Mouse (Mus musculus): ENCODE data around the gene Prdx5.
A peak's percentile ranks its signal among the peaks of the same experiment; 100 is the strongest.

Prdx5 gene

DNA sequence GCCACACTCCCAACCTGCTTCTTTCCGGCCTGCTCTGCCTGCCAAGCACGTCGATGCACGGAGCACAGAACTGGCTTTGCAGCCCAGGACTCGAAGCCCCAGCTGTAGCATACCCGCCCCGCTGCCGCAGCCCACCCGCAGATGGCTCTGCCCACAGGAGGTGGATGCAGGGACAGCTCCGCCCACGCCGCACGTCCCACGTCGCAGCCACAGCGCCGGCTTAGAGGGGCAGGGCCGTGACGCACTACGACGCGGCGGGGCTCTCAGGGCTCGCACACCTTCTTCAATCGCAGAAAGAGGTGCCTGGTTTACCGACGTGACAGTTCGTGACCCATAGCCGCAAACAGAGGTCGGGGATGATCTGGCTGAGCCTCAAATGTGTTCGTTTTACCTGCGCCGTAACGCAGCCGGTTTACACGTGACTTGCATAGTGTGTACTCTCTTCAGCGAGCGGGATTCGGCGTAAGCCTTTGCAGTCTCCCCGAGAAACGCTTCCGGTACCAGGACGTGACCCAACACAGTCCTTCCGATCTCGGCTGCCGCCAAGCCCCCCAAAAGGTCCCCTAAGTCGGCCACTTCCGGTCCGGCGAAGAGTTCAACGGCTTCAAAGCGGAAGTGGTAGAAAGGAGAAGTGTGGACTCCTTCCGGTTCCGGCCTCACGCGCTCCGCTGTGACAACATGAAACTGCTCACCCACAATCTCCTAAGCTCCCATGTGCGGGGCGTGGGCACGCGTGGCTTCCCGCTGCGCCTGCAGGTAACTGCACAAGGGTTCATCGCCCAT, at the start of gene Prdx5, which contains the start of gene Trmt112:
Prdx5 (minus strand) TSS at position 600 of the 783 bp plus-strand sequence.
Trmt112 (plus strand) TSS at position 192 of the 783 bp plus-strand sequence.
- DNase-seq, result peak; percentile 90

GRCm38 (mm10) chr19:6956461-6956860, 46.6 kb upstream of the Prdx5 start:
- DNase-seq, result no peak

DNA sequence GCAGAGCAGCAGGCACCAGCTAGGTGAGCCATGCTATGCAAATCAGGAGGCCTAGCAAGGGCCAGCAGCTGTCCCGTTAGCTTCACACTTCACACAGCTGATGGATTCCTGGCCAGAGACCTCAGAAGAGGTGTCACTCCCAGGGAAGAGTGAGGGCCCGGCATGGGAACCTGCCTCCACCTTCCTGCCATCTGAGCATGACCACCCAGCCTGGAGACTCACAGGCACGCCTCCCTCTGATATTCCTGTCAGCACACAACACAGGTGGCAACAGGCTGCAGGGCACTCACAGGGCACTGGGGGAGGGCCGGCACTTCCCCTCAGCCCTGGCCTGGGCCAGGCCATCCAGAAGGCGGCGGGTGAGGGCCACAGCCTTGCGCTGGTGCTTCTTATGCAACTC, 45.5 kb upstream of the Prdx5 start:
- DNase-seq, result no peak

DNA sequence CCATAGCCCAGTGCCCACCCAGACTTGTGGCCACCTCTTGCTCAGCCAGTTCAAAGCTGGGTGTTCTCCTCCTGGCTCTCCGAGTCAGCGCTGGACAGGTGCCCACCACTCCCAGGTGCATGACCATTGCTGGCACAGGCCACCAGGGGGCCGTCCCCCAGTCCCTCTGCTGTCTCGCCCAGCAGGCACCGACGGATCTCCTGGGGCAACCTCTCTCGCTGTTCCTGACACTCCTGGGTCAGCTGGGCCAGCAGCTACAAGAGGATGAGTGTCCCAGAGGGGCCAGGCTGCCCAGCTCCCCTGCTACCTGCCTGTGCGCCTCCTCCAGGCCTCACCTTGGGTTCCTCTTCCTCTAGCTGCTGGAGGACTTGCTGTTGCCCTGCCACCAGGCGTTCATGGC, 44.1 kb upstream of the Prdx5 start:
- peak; percentile 67 for DNase-seq

DNA sequence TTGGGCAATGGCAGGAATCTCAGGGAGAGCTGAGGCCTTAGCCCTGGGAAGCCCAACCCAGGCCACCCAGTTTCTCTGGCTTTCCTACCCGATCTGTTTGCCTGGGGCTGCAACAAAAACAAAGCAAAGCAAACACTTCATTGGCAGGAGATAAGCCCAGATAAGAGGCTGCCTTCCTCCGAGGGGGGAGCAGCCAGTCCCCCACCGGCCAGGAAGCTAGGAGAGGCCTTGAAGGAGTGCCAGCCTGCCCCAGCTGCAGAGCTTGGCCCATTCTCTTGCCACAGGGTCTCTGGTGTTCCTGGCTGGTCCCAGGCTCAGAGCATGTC, 42.8 kb upstream of the Prdx5 start:
- DNase-seq, result peak; percentile 58

DNA sequence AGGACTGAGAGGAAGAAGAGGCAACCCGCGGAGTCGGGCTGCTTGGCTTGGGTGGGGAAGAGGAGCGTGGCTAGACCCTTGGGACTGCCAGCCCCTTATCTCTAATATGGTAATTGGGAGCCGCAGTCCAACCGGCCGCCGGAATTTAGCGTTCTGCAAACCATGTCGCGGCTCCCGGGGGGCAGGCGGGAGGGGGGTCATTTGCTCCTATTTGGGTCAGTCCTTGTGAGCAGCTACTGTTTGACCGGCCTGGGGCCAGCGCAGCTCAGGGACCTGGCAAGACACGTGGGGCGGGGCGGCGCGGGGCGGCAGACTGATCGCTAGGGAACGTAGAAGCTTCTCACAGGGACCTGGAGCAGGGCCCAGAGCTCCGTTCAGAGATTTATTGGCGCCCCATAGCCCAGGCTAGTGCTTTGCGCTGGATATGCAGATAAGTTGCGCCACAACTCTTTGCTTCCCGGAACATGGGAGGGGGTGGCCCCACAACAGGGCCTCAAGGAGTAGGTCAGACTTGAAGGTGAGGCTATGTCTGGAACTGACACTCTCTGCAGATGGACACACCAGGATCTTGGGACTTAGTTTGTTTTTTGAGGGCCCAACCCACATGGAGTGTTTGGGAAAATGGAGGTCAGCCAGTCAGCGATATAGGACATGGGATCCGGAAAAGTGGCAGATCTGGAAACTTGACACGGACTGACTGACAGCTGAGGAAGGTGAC, 42.2 kb upstream of the Prdx5 start:
- DNase-seq, result peak; percentile 74

- DNase-seq, result peak; percentile 84
These were observed 41.6 kb upstream of the Prdx5 start for GRCm38 (mm10) chr19:6951381-6951968.

DNA sequence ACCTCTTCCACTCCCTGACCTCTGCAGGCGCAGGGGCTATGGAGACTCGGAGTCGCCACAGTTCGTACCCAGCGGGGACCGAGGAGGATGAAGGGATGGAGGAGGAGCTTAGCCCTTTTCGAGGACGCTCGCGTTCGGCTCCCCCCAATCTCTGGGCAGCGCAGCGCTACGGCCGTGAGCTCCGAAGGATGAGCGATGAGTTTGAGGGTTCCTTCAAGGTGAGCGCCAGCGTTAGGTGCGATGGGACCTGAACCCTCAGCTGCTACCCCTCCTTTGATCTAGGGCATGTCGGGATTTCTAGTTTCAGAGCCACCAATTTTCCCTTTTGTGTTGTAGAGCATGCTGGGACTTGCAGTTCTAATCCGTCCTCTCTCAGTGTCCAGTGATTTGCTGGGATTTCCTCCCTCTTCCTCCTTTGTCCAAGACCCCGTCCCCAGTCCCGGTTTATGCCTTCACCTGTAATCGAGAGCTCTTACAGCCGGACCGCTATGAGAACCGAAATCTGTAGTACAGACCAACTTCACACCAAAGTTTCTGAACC, 40.8 kb upstream of the Prdx5 start:
- peak; percentile 64 for DNase-seq

- DNase-seq, result no peak
These were observed 40.0 kb upstream of the Prdx5 start for GRCm38 (mm10) chr19:6949951-6950350.

GRCm38 (mm10) chr19:6949532-6949931, 39.6 kb upstream of the Prdx5 start:
- no peak for DNase-seq

GRCm38 (mm10) chr19:6948186-6948585, 38.3 kb upstream of the Prdx5 start:
- no peak for DNase-seq

DNA sequence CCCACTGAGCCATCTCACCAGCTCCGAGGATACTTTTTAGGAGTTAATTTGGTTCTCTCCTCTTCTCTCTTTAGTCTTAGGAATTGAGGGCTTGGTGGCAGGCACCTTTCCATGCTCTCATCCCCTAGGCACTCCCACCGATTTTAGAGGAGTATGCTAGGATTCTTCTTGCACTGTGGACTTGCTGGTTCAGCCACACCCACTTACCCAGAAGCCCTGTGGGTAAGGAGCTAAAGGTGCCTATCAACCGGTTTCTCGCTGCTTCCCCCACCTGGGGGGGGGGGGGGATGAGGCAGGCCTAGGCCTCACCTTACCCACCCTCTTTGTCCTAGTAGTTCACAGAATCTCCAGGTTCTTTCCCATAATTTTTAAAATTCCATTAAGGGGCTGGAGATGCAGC, 37.8 kb upstream of the Prdx5 start:
- no peak for DNase-seq

GRCm38 (mm10) chr19:6943709-6944108, 33.8 kb upstream of the Prdx5 start:
- no peak for DNase-seq

DNA sequence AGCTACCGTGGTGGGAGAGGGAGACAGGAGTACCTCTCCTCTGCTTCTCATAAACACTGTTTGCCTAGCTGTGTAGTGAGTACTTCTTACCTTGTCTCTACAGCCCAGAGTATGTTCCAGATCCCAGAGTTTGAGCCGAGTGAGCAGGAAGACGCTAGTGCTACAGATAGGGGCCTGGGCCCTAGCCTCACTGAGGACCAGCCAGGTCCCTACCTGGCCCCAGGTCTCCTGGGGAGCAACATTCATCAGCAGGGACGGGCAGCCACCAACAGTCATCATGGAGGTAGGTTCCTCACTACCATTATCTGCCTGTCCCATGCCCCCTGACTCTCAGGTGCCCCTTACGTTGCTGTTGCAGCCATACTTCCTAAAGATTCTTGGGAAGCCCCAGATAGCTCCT, 32.9 kb upstream of the Prdx5 start:
- no peak for DNase-seq

DNA sequence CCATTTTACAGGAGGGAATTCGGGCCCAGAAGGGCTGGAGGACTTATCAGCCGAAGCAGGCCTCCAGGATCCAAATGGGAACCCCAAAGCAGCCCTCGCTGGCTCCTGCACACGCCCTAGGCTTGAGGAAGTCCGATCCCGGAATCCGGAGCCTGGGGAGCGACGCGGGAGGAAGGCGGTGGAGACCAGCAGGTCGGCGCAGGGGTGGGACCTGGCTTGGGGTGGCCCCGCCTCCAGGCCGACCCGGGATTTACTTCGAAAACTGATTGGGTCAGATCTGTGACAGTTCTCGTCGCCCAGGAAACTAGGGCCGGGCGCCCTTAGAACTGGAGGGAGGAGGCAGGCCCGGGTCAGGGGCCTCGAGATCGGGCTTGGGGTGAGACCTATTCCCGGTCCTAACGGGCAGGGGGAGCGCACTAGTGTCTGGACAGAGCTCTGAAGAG, 32.4 kb upstream of the Prdx5 start, which contains the start of gene Gpr137:
Gpr137 (minus strand) TSS at position 232 of the 443 bp plus-strand sequence.
- DNase-seq, result peak; percentile 94

DNA sequence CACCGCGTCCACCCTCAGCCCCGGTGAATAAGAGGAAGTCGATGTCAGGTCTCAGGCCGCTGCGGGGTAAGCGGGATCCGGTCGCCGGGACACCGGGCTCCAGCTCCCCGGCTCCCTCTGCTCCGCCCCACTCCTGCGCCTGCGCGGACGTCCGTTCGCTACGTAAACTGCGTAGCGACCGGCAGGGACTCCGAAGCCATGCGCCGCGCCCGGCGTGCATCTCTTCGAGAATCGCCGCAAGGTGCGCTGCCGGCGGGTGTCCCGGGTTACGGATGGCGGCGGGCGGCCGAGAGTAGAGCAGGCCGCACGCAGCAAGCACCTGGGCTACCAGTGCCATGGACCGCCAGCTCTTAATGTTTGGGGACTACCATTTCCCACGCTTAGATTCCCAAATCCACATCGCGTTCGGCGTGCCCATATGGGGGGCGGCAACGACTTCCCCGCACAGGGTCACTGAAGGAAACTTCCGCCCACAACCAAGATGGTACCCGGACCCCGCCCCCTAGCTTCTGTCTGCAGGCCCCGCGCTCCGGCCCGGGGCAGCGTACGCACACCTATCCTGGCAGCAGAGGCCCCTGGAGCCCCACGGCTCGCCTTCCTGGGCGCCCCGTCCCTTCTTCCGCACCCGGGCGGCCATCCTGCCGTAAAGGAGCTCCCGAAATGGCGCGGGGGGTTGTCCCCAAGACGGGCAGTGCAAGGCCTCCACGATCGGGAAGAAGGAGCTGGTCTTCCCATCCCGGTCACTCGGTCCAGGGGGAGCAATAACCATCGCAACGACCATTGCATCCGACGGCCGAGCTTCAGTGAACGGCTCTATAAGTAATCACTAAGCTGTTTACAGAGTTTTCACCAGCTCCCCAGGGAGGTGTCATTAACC, 31.7 kb upstream of the Prdx5 start, which contains the start of gene Bad:
Bad (plus strand) TSS at position 490 of the 877 bp plus-strand sequence.
- peak; percentile 97 for DNase-seq

DNA sequence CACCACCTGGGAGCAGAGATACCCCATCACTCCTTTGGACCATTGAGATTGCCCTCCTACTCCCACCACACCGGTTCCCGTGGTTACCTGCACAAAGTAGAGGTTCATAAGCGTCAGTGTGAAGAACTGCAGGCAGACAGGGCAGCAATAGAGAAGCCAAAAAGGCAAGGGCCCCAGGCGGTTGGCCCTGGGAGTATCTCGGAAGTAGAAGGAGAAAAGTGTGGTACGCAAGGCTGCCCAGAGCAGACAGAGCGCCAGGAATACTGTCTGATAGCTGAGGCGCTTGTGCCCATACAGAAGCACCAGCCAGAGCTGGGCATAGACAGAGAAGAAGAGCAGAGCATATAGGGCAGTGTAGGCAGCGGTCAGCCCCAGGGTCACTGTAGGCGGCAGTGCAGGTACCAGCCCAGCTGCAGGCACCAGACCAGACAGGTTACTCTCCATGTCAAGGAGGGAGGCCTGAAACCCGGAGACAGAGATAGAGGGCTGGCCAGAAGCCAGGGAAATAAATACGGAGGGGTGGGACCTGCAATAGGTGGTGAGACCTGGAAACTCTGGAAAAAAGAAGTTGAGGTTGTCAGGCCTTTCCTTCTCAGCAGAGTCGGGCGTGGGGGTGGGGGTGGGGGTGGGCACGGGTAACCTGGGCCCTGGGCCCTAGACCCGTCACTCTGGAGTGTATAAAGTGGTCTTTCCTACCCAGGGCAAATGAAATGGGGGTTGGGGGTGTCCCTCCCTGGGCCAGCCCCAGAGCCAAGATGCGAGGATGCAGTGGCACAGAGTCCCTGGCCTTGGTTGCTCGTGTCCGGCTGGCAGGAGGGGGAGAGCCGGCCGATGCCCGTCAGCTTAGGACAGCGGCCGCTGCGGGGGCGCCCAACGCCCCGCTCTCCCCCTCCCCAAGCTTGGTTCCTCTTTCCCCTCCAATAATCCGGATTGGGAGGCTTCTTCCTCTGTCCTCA, 30.8 kb upstream of the Prdx5 start:
- no peak for DNase-seq

GRCm38 (mm10) chr19:6939106-6940002, 29.4 kb upstream of the Prdx5 start:
- DNase-seq, result no peak

- no peak for DNase-seq
These were observed 27.9 kb upstream of the Prdx5 start for GRCm38 (mm10) chr19:6937541-6938465.
